In the genomic region with DNA sequence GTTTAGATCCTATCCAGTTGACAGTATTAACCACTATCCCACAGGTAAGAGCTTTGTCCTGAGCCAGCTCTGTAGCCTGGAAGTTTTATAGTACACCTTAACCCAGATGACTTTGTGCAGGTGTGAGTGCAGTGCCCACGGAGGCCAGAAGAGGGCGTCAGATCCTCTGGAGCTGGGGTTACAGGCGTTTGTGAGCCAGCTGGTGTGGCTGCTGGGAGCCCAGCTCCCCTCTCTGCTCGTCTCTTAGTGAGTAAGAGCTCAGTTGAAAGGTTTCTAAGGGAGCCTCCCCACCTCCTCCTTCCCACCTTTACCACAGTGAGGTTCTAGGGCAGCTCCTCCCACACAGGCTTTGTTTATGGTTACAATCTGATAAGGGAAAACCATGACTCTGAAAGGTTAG, we compare ENCODE assay signal across 17 mouse cellular contexts. TPM values are rescaled to one million over a fixed set of nuclear protein-coding genes. Genes with fewer than 3 reads are reported as not detected.
DNase-seq lines count a peak whose midpoint lies in the region; ATAC-seq and TF ChIP-seq lines count a peak whose summit lies in the region.
"Had no signal": no experiment of that assay in that cellular context is flagged by ENCODE, and none has a peak within 500 bp of the region (broad histone marks: within the 10 kb centered on the region; RNA-seq: fewer than 3 reads in every experiment).

No protein-coding gene starts in this region.

- H3K9me3 ChIP-seq in heart, embryonic 16.5 days (replicated peaks; ENCODE audit: control insufficient read depth, low read length), result no peaks in the 10 kb centered on the region
- H3K9me3 ChIP-seq in heart, embryonic 11.5 days (replicated peaks; ENCODE audit: control insufficient read depth, low read length), result no peaks in the 10 kb centered on the region
- no peaks in the 10 kb centered on the region; the same call in 1 of the 2 replicates for H3K9me3 ChIP-seq in midbrain, embryonic 13.5 days
- H3K9me3 ChIP-seq: hindbrain, embryonic 15.5 days; lung, embryonic 15.5 days; midbrain, embryonic 12.5 days had no signal

- ATAC-seq in heart, embryonic 16.5 days (replicated peaks; ENCODE audit: extremely low read depth, insufficient read depth, low FRiP score), result peak; percentile 54
- ATAC-seq in heart, embryonic 11.5 days (replicated peaks; ENCODE audit: insufficient number of reproducible peaks, low FRiP score, low TSS enrichment), result no peak
- no peak for ATAC-seq in midbrain, embryonic 13.5 days

- no peak overlapping the region for H3K4me3 ChIP-seq in heart, embryonic 16.5 days (ENCODE audit: low read length)
- no peak overlapping the region for H3K4me3 ChIP-seq in heart, embryonic 11.5 days (ENCODE audit: low read depth, low read length)
- H3K4me3 ChIP-seq in midbrain, embryonic 13.5 days (replicated peaks), result no peak overlapping the region
- no peak overlapping the region for H3K4me3 ChIP-seq in kidney, adult 2 months (ENCODE audit: insufficient read depth, low read depth, low read length)
- H3K4me3 ChIP-seq: heart, adult 2 months; hindbrain, embryonic 15.5 days; lung, embryonic 15.5 days; midbrain, embryonic 12.5 days had no signal

- no peak overlapping the region for H3K27ac ChIP-seq in heart, embryonic 16.5 days (ENCODE audit: low read length)
- H3K27ac ChIP-seq in heart, embryonic 11.5 days (ENCODE audit: low read depth, low read length), result no peak overlapping the region
- no peak overlapping the region for H3K27ac ChIP-seq in midbrain, embryonic 13.5 days
- no peak overlapping the region for H3K27ac ChIP-seq in kidney, adult 2 months (ENCODE audit: insufficient read depth, low read depth, low read length)
- H3K27ac ChIP-seq: heart, adult 2 months; hindbrain, embryonic 15.5 days; lung, embryonic 15.5 days; midbrain, embryonic 12.5 days had no signal

- no peaks in the 10 kb centered on the region for H3K36me3 ChIP-seq in heart, embryonic 16.5 days (ENCODE audit: control insufficient read depth, insufficient read depth)
- H3K36me3 ChIP-seq in heart, embryonic 11.5 days (ENCODE audit: control insufficient read depth, insufficient read depth, low read length), result no peaks in the 10 kb centered on the region
- H3K36me3 ChIP-seq in midbrain, embryonic 13.5 days, result no peaks in the 10 kb centered on the region
- H3K36me3 ChIP-seq in kidney, adult 2 months (ENCODE audit: control insufficient read depth, insufficient read depth, low read length), result no peaks in the 10 kb centered on the region
- H3K36me3 ChIP-seq: hindbrain, embryonic 15.5 days; lung, embryonic 15.5 days; midbrain, embryonic 12.5 days had no signal

- peaks cover 8% of the 10 kb centered on the region for H3K4me1 ChIP-seq in heart, embryonic 16.5 days (ENCODE audit: control insufficient read depth, insufficient read depth, low read length)
- peaks cover 12% of the 10 kb centered on the region; the same call in 1 of the 2 replicates for H3K4me1 ChIP-seq in heart, embryonic 11.5 days (ENCODE audit: control insufficient read depth, insufficient read depth, low read length)
- peaks cover 14% of the 10 kb centered on the region for H3K4me1 ChIP-seq in midbrain, embryonic 13.5 days (replicated peaks)
- no peaks in the 10 kb centered on the region for H3K4me1 ChIP-seq in kidney, adult 2 months (ENCODE audit: control insufficient read depth, insufficient read depth, low read length)
- H3K4me1 ChIP-seq: lung, embryonic 15.5 days had no signal

- 59% methylated on average over 4 of the region's 4 CpGs for WGBS in heart, embryonic 16.5 days
- WGBS in heart, embryonic 11.5 days (ENCODE audit: insufficient replicate concordance), result 64% methylated on average over 4 of the region's 4 CpGs
- WGBS in midbrain, embryonic 13.5 days, result 68% methylated on average over 4 of the region's 4 CpGs
- 64% methylated on average over 4 of the region's 4 CpGs for WGBS in kidney, adult 2 months

- intact Hi-C loops in left cerebral cortex, postnatal 14 days (cut with DNase I), result no loop called here

- DNase-seq in 416B (ENCODE audit: low read depth), result peak; percentile 19
- peak; percentile 66 for DNase-seq in T-cell, adult 2 months (ENCODE audit: low spot score)
- peak; percentile 64 to 82 for DNase-seq in natural killer cell, adult 2 months (ENCODE audit: low spot score in 2 of 2)
- no peak for DNase-seq in left cerebral cortex, postnatal 14 days (ENCODE audit: low spot score in 2 of 2)
- DNase-seq in kidney, adult 2 months, result no peak
- DNase-seq: cerebellum, postnatal 14 days; heart, adult 2 months; kidney, postnatal 36 days had no signal

- no peak overlapping the region for H3K9ac ChIP-seq in heart, embryonic 16.5 days (ENCODE audit: low read length)
- no peak overlapping the region for H3K9ac ChIP-seq in heart, embryonic 11.5 days (ENCODE audit: low read depth, low read length)
- H3K9ac ChIP-seq in midbrain, embryonic 13.5 days (replicated peaks), result no peak overlapping the region
- H3K9ac ChIP-seq: hindbrain, embryonic 15.5 days; lung, embryonic 15.5 days; midbrain, embryonic 12.5 days had no signal

- no peak for TF ChIP-seq CTCF in kidney, adult 2 months (conservative IDR thresholded peaks at IDR 0.05; ENCODE audit: insufficient read depth, insufficient read length, low read depth, low read length)

- no peaks in the 10 kb centered on the region for H3K27me3 ChIP-seq in heart, embryonic 16.5 days (ENCODE audit: control insufficient read depth, insufficient read depth, low read length)
- H3K27me3 ChIP-seq in heart, embryonic 11.5 days (ENCODE audit: control insufficient read depth, insufficient read depth, low read length), result no peaks in the 10 kb centered on the region
- peaks cover 7% of the 10 kb centered on the region; the same call in 1 of the 2 replicates for H3K27me3 ChIP-seq in midbrain, embryonic 13.5 days
- no peaks in the 10 kb centered on the region for H3K27me3 ChIP-seq in kidney, adult 2 months (replicated peaks; ENCODE audit: control insufficient read depth, insufficient read depth, low read length)
- H3K27me3 ChIP-seq: lung, embryonic 15.5 days had no signal

- TF ChIP-seq POLR2A in kidney, adult 2 months (IDR thresholded peaks at IDR 0.05; ENCODE audit: low read depth, low read length), result no peak

- no peak overlapping the region for H3K4me2 ChIP-seq in heart, embryonic 16.5 days (ENCODE audit: low read depth, low read length)
- no peak overlapping the region for H3K4me2 ChIP-seq in heart, embryonic 11.5 days
- no peak overlapping the region for H3K4me2 ChIP-seq in midbrain, embryonic 13.5 days (replicated peaks)
- H3K4me2 ChIP-seq: hindbrain, embryonic 15.5 days; lung, embryonic 15.5 days; midbrain, embryonic 12.5 days had no signal

RNA-seq across cellular contexts. Expression of a gene that starts 18.9 kb away (rescaled TPM):
- 1.7 and 2.2 TPM in 2 replicates for polyA plus RNA-seq in heart, embryonic 16.5 days (2015; fragmentation: Nextera tagmentation; extraction: Ambion mirVana)
- polyA plus RNA-seq in heart, embryonic 11.5 days (2014; fragmentation: Nextera tagmentation; extraction: Ambion mirVana), result 2.8 and 3.5 TPM in 2 replicates
- not detected for total RNA-seq in left cerebral cortex, postnatal 14 days (2021)
- 0.53 TPM in 1 of 2 replicates, not detected in the other for polyA plus RNA-seq in midbrain, embryonic 13.5 days (2015; fragmentation: Nextera tagmentation; extraction: Ambion mirVana)
- 0.14 and 1.4 TPM in 2 replicates for polyA plus RNA-seq in kidney, adult 2 months (2012; rRNA removed)
- total RNA-seq: heart, adult 2 months; left cerebral cortex, postnatal 25 days had no signal
- polyA plus RNA-seq: brain, embryonic 14.5 days; C2C12; heart, adult 2 months; midbrain, embryonic 12.5 days had no signal

RNA-seq across cellular contexts. Expression of a gene that starts 46.2 kb away (rescaled TPM):
- polyA plus RNA-seq in heart, embryonic 16.5 days (2015; fragmentation: Nextera tagmentation; extraction: Ambion mirVana), result 4.2 and 7.0 TPM in 2 replicates
- polyA plus RNA-seq in heart, embryonic 11.5 days (2014; fragmentation: Nextera tagmentation; extraction: Ambion mirVana), result 11.5 and 13.6 TPM in 2 replicates
- 1 to 10 TPM; 1.1 to 1.3 TPM for total RNA-seq in left cerebral cortex, postnatal 14 days (2021)
- polyA plus RNA-seq in midbrain, embryonic 13.5 days (2015; fragmentation: Nextera tagmentation; extraction: Ambion mirVana), result 3.8 and 4.9 TPM in 2 replicates
- polyA plus RNA-seq in kidney, adult 2 months (2012; rRNA removed), result 7.0 and 8.6 TPM in 2 replicates
- polyA plus RNA-seq: C2C12 had no signal

Comparison
In these comparisons a context has a peak if more than half of its experiments do, and no peak if none do; other contexts are left out.
1. DNase-seq: peak in 416B (single experiment), T-cell, adult 2 months (single experiment) and natural killer cell, adult 2 months (2 of 2); none in left cerebral cortex, postnatal 14 days (0 of 2) and kidney, adult 2 months (single experiment).